Mouse (Mus musculus): ENCODE data around the gene Cd200.
"Not testable (repeated sequence)": the region's sequence is repeated elsewhere in the genome, so short reads cannot be mapped to it uniquely, and the experiment has no call there.

The Cd200 gene

DNA sequence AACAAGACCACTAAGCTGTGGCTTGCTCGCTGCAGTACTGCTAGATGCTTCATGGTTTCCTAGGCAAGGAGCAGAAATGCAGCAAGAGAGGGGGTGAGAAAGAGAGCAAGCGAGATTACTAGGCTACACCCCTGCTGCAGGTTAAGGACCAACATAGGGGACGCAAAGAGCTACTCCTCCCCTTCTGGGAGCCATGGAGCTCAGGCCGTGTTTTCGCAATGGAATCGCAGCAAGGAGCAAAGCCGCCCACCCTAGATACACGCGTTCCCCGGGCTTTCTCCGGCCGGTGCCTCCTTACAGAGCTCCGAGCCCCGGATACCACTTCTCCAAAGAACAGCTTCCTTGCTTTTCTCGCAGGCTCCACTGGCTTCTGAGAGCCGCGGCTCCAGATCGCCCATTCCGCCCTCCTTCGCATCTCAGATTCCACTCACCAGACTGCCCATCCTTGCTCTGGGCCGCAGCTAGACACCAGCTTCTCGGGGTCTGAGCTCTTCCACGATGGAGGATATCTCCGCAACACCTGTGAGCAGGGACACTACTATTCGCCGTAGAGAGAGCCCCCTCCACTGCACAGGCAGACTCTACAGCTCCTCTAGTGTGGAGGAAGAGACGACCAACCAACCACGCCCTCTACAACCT, at the start of gene Cd200:
Cd200 (minus strand) TSS at position 629 of the 639 bp plus-strand sequence.
- peak; percentile 35 to 40 for DNase-seq (ENCODE audit: low spot score in 2 of 2)

DNA sequence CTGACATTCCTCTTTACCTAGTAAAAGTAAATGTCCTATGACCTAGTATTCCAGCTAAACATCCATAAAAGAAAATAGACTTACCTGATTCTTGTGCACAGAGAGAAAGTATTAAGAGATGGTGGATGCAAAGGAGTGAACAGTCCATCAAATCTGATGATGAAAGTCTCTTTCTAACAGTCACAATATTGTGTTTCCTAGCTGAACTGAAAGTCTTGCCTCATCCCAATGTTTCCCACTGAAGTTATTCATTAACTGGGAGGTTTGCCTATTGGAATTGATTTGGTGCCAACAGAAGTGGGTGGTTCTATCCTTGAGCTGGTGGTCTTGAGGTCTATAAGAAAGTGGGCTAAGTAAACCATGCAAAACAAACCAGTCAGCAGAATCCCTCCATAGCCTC, 45.9 kb upstream of the Cd200 start:
- no peak for DNase-seq (ENCODE audit: low spot score in 2 of 2)

DNA sequence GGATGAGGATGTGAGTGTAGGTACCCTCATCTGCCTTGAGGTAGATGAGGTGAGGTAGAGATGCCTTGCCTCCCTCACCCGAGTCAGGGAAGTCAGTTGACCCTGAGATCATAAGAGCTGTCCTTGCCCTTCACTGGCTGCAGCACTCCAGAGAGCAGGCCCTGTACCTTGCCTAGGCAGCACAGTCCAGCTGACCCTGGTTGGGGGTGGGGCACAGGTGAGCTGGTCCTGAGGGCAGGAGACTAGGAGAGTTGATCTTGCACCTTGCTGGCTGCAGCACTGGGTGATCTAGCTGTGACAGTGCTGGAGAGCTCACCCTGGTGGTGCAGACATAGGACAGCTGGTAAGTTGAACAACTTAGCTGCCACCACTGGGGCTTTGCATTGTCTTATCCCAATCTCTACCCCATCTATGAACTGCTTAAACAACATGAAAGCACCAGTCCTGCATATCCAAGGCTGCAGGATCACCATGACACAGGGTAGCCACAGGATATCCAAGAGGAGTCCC, 28.4 kb upstream of the Cd200 start:
- no peak for DNase-seq (ENCODE audit: low spot score in 2 of 2)

DNA sequence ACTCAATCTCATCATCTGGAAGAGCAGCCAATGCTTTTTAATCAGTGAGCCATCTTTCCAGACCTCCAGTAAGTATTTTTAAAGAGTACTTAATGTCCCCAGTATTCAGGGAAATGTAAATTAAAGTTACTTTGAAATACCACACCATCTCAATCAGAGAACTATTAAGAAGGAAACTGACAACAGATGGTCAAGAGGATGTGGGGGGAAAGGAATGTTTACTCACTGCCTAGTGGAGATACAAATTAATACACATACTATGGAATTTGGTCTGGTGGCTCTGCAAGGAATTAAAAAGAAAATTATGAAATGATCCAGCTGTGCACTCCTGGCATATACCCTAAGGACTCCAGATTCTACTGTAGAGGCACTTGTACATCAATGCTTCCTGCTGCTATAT, 26.7 kb upstream of the Cd200 start:
- DNase-seq (ENCODE audit: low spot score in 2 of 2) = no peak

DNA sequence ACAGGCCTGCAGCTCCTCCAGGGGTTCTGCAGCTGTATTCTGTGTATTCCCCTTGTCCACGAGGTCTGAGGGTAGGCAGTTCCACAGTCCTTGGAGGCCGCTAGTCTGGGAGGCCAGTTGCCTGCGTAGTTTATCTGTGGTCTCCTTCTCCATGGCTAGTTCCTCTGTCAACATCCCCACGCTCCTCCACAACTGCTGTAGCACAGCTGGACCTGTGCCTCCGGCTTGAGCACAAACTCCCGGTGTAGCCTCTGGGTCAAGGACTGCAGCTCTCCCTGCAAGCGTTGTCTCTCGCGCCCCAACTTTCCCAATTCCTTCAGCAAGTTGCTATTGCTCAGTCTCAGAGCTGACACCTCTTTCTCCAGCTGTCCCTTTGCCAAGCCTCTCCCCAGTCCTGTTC, 18.8 kb upstream of the Cd200 start:
- no peak for DNase-seq (ENCODE audit: low spot score in 2 of 2)

DNA sequence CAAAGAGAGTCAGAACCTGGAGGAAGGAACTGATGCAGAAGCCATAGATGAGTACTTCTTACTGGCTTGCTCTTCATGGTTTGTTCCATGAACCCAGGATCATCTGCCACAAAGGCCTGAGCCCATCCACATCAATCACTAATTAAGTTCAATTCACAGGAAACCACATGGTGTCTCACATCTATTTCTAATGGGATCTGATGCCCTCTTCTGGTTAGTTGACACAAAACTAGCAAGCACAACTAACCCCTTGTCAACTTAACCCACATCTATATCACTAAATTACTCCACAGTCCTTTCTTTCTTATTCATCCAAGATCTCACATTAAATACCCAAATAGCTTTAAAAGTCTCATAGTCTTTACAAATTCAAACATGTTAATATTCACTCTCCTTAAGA, 4.6 kb upstream of the Cd200 start:
- DNase-seq (ENCODE audit: low spot score in 2 of 2) = no peak

DNA sequence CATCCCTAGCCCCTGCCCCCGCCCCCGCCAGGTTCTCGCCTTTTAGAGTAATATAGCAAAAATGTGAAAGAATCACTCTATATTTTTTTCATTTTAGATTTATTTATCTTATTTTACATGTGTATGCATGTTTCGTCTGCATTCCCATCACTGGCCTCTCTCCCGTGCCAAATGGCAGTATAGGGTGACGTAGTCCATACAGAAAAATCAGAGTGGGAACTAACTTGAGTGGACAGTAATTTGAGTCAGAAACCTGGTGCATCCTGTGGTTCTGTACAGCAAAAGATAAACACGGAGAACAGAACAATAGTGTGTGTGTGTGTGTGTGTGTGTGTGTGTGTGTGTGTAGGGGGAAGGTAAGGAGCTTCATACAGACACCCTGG, 202 bp upstream of the Cd200 start:
- not testable (repeated sequence) for DNase-seq (ENCODE audit: low spot score in 2 of 2)

DNA sequence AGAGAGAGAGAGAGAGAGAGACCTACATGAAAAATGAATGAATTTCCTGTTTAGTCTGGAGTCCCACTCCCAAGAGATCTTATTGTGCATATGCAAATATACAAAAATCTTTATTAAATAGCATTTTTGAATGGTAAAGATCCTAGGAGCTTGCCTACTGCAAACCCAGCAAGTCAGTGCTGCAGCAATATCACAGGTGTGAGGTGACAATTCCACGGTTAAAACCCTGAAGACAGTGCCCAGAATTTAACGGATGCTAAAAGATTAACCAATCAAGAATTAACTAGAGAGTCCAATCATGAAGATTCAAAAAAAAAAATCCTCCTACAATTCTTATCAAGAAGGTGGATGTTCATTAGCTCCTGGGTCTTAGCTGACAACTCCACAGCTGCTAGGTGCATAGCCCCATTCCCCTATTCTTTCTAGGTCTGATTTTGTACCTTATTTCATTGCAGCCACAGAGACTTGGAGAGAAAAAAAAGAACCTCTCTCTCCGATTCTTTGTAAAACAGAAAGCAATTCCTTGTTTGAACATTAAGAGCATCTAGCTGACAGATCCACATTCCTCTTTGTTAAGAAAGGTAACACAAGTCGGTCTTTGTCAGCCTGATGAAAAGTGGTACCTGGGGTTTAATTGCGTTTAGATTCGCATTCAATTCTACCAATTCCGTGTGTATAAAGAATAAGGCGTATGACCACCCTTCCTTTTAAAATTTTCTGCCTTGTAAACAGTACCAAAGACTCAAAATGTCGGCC, 1.0 kb downstream of the Cd200 start:
- no peak for DNase-seq (ENCODE audit: low spot score in 2 of 2)

DNA sequence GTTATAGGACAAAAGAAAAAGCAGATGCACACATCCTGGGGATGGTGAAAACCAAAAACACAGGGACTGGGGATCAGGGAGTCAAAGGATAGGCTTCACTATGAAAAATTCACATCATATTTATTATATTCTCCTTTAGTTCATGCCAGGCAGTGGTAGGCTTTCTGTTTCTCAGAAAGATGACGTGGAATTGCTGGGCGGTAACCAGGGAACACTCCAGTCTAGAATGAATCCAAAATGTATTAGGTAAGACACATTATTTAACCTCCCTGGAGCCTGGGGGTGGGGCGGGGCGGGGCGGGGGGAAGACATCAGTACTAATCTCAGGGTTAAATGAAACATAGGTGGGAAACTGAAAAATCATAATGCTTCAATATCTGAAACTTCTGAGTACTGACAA, 1.8 kb downstream of the Cd200 start:
- no peak for DNase-seq (ENCODE audit: low spot score in 2 of 2)

DNA sequence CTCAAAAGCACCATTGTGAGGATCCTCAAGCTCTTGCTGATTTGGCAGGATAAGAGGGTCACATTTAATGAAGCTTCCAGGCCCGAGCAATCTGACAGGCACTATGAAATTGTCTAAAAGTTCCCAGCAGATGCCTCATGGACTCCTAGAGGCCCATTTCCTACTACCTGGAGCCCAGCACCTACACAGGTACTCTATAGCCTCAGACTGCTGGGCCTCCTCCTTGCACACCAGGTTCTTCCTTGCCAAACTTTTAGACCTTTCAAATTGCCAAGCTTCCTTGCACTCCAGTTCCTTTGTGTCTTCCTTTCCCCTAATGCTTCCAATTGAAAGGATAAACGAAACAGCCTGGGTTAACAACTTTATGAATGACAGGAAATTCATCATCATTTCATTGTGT, 5.9 kb downstream of the Cd200 start:
- no peak for DNase-seq (ENCODE audit: low spot score in 2 of 2)

DNA sequence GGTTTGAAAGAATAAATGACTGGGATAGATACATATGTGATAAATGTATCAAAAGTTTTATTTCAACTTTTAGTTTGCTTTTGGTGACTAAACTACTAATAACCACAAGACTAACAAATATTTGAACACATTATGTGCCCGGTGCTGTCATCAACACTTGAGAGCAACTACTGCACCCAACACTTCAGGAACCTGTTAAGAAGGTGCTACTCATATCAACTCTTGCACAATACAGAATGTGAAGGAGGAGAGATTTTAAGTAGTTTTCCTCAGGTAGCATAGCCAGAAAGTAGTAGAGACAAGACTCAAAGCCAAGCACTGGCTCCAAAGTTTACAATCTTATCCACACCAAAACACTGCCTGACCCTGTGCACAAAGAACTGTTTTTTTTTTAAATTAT, 6.8 kb downstream of the Cd200 start:
- no peak for DNase-seq (ENCODE audit: low spot score in 2 of 2)

DNA sequence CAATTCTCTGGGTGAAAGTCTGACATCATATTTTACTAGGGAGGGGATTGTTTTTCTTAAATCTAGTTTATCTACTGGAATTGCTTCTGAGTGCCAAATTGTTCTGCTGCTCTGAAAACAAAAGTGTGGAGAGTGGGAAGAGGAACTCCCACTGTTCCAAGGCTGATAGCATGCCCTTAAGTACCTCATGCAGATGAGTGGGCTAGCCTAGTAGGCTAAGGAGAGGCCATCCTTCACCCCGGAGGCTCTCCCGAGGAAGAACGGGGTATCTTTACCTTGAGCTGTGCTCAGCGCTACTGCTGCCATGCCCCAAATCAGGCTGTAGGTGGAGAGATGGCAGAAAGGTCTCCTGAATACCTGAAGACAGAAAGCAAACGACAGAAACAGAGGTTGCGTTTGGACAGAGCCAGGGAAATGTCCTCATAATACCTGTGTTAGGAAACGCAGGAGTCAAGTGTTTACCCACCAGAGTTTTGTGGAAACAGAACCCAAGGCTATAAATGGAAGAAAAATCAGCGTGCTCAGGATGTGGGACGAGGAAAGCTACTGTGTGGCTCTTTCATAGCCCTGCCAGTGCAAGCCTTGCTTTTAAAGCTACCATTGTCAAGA, 8.8 kb downstream of the Cd200 start:
- no peak for DNase-seq (ENCODE audit: low spot score in 2 of 2)

DNA sequence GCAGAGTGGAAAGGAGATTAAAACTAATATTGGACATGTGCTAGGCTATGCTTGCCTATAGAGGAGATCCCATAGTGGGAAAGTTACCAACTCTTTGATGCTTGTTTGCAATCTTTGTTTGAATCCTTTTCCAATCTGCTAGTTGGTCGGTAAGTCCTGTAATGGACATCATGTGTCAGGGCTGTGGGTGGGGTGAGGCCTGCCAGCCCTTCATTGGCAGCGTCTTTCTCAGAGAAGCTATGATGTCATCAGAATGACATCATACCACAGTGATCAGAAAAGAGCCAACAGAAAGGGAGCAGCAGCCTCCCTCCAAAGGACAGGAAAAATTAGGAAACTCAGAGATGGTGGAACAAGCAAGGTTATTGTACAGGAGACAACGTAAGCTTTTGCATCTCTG, 9.4 kb downstream of the Cd200 start:
- no peak for DNase-seq (ENCODE audit: low spot score in 2 of 2)

DNA sequence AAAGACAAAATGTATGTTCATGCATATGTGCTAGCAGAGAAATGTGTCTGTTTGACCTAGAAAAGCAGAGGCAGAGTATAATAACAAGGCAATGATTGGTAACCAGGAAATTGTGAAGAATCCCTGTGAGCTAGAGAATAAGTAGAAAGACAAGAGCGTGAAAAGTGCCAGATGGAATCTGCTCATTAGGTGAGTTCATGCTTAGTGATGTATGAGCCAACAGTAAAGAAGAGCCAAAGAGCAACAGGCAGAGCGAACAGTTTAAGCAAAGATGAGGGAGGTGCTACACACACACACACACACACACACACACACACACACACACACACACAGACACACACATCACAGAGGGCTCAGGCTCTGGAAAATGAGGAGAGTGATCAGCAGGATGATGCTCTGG, 11.4 kb downstream of the Cd200 start:
- DNase-seq (ENCODE audit: low spot score in 2 of 2) = no peak

DNA sequence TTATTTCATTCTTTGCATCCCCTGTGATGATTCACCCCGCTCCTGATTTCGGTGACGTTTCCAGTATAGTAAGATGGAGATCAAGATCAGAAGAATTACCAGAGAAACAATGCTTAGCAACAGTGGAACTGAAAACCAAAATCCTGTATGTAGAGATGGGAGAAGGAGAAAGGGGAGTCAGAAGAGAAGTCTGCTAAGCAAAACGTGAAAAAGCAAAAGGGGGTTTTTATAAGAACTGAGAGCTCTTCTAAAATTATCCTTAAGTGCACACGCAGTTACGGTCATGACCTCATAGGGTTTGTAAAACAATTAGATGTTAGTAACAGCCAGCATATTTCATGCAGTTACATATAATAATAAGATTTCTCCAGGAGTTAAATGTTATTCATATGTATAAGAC, 16.6 kb downstream of the Cd200 start:
- no peak for DNase-seq (ENCODE audit: low spot score in 2 of 2)

DNA sequence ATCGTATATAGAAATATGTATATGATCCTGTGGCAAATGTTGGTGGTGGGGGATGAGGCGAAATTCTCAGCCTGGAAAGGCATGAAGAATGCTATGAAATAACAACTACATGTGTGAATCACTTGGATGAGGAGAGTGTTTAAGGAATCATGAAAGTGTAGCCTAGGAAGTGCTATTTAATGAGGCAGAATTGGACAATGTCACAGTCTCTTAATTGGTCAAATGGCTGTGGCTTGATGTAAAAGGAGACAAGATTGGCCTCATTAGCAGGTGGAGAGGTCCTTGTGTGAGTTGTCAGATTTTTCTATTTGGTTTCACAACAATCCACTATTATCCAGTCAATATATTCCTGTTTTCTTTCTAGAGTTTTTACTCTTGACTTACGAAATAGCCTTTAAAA, 17.2 kb downstream of the Cd200 start:
- no peak for DNase-seq (ENCODE audit: low spot score in 2 of 2)

DNA sequence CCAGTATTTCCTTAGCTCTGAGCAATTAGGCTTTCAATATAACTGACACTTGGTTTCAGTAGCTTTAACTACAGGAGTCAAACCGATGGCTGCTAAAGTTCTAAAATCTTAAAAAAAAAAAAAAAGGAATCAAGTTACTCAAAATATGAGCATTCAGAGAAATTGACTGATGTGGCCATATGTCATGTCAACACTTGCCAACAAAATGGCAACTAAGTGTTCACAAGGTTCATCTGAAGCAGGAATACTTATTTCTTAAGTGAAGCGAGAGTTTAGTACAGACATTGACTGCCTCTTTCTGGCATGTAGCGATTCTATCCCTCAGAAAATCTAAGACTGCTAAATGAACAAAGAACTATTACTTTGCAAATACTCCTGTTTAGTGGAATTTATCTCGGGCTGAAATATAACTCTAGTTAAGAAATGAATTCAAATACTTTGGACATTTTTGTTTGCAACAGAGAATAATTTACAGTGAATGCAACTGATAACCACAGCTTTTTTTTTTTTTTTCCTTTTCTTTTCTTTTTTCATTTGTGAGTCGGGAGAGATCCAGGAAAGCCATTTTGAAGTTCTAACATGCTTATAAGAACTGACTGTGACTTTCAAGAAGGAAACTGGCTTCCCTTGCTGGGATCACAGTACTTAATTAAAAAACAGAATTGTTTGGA, 18.4 kb downstream of the Cd200 start:
- DNase-seq (ENCODE audit: low spot score in 2 of 2) = no peak

DNA sequence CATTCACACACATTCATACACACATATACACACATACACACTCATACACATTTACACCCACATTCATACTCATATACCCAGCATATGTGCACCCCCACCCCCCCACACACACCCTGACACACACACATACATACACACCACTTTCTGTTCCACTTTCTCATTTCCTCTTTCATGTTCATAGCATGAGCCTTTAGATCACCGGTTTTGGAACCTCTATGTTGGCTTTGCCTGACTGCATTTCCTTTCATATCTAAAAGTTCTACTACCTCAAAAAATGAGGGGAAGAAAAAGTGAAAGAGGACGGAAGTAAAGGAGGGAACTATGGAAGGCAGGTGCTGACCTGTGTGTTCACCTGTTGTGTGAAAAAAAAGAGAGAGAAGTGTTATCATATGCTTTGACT, 19.0 kb downstream of the Cd200 start:
- no peak for DNase-seq (ENCODE audit: low spot score in 2 of 2)

DNA sequence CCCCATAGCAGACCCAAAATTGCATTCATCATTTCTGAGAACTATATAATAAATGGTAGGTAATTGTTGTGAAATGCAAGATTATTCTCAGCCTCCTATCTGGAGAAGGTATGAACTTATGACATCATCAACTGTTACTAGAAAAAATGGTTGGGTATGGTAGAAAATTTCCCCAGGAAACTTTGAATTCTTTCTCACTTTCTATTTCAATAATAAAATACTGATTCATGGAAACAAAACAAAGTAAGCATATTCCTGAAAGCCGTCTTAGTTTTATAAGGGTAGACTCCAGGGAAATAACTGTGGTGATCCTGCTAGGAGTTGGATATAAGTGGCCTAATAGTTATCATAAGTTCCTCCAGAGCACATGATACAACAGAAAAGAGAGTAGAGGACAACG, 19.8 kb downstream of the Cd200 start:
- no peak for DNase-seq (ENCODE audit: low spot score in 2 of 2)

DNA sequence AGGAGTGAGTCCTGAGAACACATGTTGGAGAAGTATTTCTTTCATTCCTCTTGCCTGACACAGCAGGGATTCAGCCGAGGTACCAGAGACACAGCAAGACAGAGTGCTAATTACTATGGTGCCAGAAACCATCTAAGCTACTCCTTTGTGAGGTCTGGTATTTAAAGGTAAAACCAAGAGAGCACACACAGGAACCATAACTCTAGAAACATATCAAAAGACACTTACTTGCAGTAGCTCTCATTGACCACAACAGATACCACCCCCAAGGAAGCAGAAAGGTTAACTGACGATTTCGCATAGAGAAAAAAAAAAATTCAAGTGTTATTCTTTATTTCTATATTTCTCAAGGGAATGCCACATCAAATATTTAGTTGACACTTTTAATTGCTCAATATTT, 27.0 kb downstream of the Cd200 start:
- no peak for DNase-seq (ENCODE audit: low spot score in 2 of 2)

DNA sequence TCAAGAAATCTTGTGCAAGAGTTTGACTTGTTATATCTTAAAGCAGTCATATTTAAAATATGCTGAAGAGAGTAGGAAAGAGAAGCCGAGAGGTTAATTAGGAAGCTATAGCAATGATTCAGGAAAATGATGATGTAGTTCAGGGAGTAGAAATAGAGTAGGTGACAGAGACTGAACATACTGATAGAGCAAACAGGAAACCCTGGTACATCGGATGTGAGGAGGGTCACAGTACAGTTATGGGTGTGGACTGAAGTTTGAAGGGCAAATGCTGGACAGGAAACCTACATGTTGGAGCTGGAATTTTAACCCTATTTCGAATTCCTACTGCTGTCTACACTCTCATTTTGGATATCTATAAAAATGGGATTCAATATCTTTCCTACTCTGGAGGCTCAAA, 29.9 kb downstream of the Cd200 start:
- no peak for DNase-seq (ENCODE audit: low spot score in 2 of 2)

DNA sequence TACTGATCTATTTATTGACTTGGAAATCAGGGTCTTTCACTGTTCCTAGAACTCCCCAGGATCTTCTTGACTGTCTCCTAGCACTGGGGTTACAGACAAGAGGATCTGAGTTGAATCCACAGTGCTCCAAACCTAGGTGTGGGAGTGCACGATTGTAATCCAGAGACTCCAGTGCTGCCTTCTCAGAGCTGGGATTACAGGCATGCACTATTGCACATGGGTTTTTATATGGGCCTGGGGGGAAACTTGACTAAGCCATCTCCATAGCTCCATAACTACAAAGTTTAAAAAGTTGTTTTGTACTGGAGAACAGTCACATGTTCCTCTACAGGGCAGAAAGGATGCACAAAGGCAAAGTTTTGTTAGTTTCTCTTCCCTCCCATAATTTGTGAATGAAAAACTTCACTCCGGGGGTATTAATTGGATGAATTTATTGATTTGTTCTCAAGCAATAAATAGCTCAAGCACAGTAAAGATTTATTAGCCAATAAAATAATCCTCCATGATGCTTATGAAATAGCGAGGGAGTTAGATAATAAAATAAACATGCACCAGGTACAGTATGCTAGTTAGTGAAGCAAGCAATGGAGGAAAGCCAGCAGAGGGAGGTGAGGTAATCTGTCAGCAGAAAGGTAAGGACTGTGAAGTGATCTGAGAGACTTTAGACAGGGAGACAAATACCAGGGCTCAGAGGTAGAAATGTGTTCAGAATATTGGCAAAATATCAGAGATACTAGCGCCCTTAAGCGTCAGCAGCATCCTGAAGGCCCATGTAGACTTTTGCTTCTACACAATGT, 30.5 kb downstream of the Cd200 start:
- no peak for DNase-seq (ENCODE audit: low spot score in 2 of 2)
